Mouse (Mus musculus) CH12.LX (cell line): ENCODE measurements around the gene Nr4a3. TPM values are rescaled to one million over a fixed set of nuclear protein-coding genes. Genes with fewer than 3 reads are reported as not detected.

Experiments used
- DNase-seq: peaks from one replicate; pipeline ENCODE4 v3.0.0-alpha.2; 2013; ENCODE audit errors: extremely low read depth
- H3K27ac ChIP-seq: 2 replicates; pipeline ENCODE4 v1.5.1; 2012; ENCODE audit warnings: low read depth, mild to moderate bottlenecking, control low read depth, moderate library complexity; ENCODE audit not compliant: insufficient read depth
- H3K27me3 ChIP-seq: replicated peaks from 2 replicates; pipeline ENCODE3; 2012; ENCODE audit warnings: inconsistent platforms
- H3K36me3 ChIP-seq, 2 experiments: replicated peaks in 1 of 2; 2 replicates each; pipeline versions ENCODE3 to v1.6.1; 2012; ENCODE audit warnings: inconsistent platforms in 1 of 2, low read length in 1 of 2, mild to moderate bottlenecking in 1 of 2, mixed read lengths in 1 of 2, moderate library complexity in 1 of 2; ENCODE audit not compliant: control insufficient read depth in 1 of 2, insufficient read depth in 1 of 2
- H3K4me1 ChIP-seq, 2 experiments: 2 replicates each; pipeline ENCODE4 v1.6.1; 2012; ENCODE audit warnings: inconsistent platforms in 1 of 2, moderate library complexity in 1 of 2; ENCODE audit not compliant: insufficient read depth in 2 of 2, control insufficient read depth in 1 of 2
- H3K4me2 ChIP-seq: 2 replicates; pipeline ENCODE4 v1.6.1; 2012; ENCODE audit warnings: low read depth, mild to moderate bottlenecking, control low read depth; ENCODE audit not compliant: poor library complexity, insufficient read depth, severe bottlenecking
- H3K4me3 ChIP-seq, 3 experiments: fragments of 150-350 bp in 1 of 3; sonication (generic) in 1 of 3; replicated peaks in 1 of 3; 2 replicates each; pipeline versions ENCODE3 to v1.5.1; 2011 to 2012; ENCODE audit warnings: low read depth in 2 of 3, low read length in 2 of 3, mild to moderate bottlenecking in 2 of 3, moderate library complexity in 2 of 3, control low read depth in 1 of 3, improper control_type of control experiment in 1 of 3, inconsistent platforms in 1 of 3, mixed read lengths in 1 of 3; ENCODE audit not compliant: poor library complexity in 1 of 3
- H3K79me2 ChIP-seq: replicated peaks from 2 replicates; pipeline ENCODE4 v1.6.1; 2012; ENCODE audit warnings: mild to moderate bottlenecking, moderate library complexity; ENCODE audit not compliant: control insufficient read depth, poor library complexity, insufficient read depth, severe bottlenecking; ENCODE audit errors: extremely low read depth
- H3K9ac ChIP-seq: 2 replicates; pipeline ENCODE4 v1.6.1; 2012; ENCODE audit warnings: low read depth, mild to moderate bottlenecking, control low read depth, moderate library complexity; ENCODE audit not compliant: insufficient read depth
- H3K9me3 ChIP-seq: replicated peaks from 2 replicates; pipeline ENCODE3; 2012; ENCODE audit warnings: low read length, inconsistent platforms, mixed read lengths
- BHLHE40 ChIP-seq: IDR thresholded peaks from 2 replicates; pipeline ENCODE4 v1.6.1; 2011; ENCODE audit warnings: mild to moderate bottlenecking, low read depth, low read length, improper control_type of control experiment
- CTCF ChIP-seq, 2 experiments: IDR thresholded peaks in 1 of 2; conservative IDR thresholded peaks in 1 of 2; 2 replicates each; pipeline ENCODE4 v1.5.1; 2011 to 2012; ENCODE audit warnings: low read depth in 2 of 2, low read length in 2 of 2, improper control_type of control experiment in 1 of 2, inconsistent platforms in 1 of 2, mild to moderate bottlenecking in 1 of 2, moderate library complexity in 1 of 2
- ELF1 ChIP-seq: IDR thresholded peaks from 2 replicates; pipeline ENCODE4 v1.6.1; 2014; ENCODE audit warnings: low read depth, mild to moderate bottlenecking, inconsistent platforms, low read length, improper control_type of control experiment
- KAT2A ChIP-seq: IDR thresholded peaks from 2 replicates; pipeline ENCODE4 v1.6.1; 2012; ENCODE audit warnings: low read length, improper control_type of control experiment, inconsistent platforms; ENCODE audit not compliant: insufficient replicate concordance
- MAFK ChIP-seq: IDR thresholded peaks from 2 replicates; pipeline ENCODE4 v1.6.1; 2011; ENCODE audit warnings: low read length, improper control_type of control experiment; ENCODE audit not compliant: insufficient replicate concordance
- MAZ ChIP-seq: IDR thresholded peaks from 2 replicates; pipeline ENCODE4 v1.6.1; 2012; ENCODE audit warnings: low read depth, mild to moderate bottlenecking, inconsistent platforms, low read length, improper control_type of control experiment, moderate library complexity
- MXI1 ChIP-seq: IDR thresholded peaks from 2 replicates; pipeline ENCODE4 v1.6.1; 2011; ENCODE audit warnings: mild to moderate bottlenecking, low read depth, low read length, improper control_type of control experiment
- NRF1 ChIP-seq: IDR thresholded peaks from 2 replicates; pipeline ENCODE4 v1.6.1; 2014; ENCODE audit warnings: low read depth, mild to moderate bottlenecking, inconsistent platforms, low read length, improper control_type of control experiment, moderate library complexity
- RAD21 ChIP-seq: IDR thresholded peaks from 2 replicates; pipeline ENCODE4 v1.6.1; 2011; ENCODE audit warnings: low read depth, mild to moderate bottlenecking, low read length, improper control_type of control experiment, moderate library complexity
- RCOR1 ChIP-seq: conservative IDR thresholded peaks from 2 replicates; pipeline ENCODE4 v1.6.1; 2012; ENCODE audit warnings: low read depth, mild to moderate bottlenecking, inconsistent platforms, low read length, improper control_type of control experiment
- SMC3 ChIP-seq: IDR thresholded peaks from 2 replicates; pipeline ENCODE4 v1.6.1; 2011; ENCODE audit warnings: low read depth, low read length, improper control_type of control experiment
- TCF12 ChIP-seq: IDR thresholded peaks from 2 replicates; pipeline ENCODE4 v1.6.1; 2014; ENCODE audit warnings: low read depth, mild to moderate bottlenecking, inconsistent platforms, low read length, improper control_type of control experiment
- UBTF ChIP-seq: IDR thresholded peaks from 2 replicates; pipeline ENCODE4 v1.6.1; 2012; ENCODE audit warnings: low read depth, mild to moderate bottlenecking, inconsistent platforms, low read length, improper control_type of control experiment, moderate library complexity
- ZKSCAN1 ChIP-seq: IDR thresholded peaks from 2 replicates; pipeline ENCODE4 v1.6.1; 2012; ENCODE audit warnings: low read depth, inconsistent platforms, low read length, improper control_type of control experiment, borderline replicate concordance
- dilution Hi-C: fragments of 300-500 bp; cut with MboI; formaldehyde crosslinking; loops from 2 replicates; pipeline ENCODE4 v1.14.3; 2020; ENCODE audit warnings: low sequenced_read_pairs; ENCODE audit not compliant: extremely low pct_unique_long_range_greater_than_20kb, extremely low pct_ligation_motif_present
- in situ Hi-C: fragments of 300-500 bp; cut with MboI; formaldehyde crosslinking; loops from 3 replicates; pipeline ENCODE4 v1.14.3; 2019; ENCODE audit warnings: low sequenced_read_pairs, low pct_ligation_motif_present, low pct_unique_long_range_greater_than_20kb, mixed read lengths
- polyA plus RNA-seq: library from polyadenylated mRNA; unstranded; fragments of >175 nt; gene quantifications from 2 replicates; pipeline ENCODE4 v1.2.1, GENCODE M21; 2012; ENCODE audit warnings: low read depth; ENCODE audit not compliant: insufficient read length
- total RNA-seq, 2 experiments: library from RNA; depleted of rRNA; stranded (reverse); fragments of 300-350 nt in 1 of 2; fragments of >200 nt in 1 of 2; gene quantifications; 2 replicates each; pipeline ENCODE4 v1.2.3; 2012 to 2014

Gene Nr4a3
- total and polyA plus RNA-seq, 3 experiments, result 0.04 to 0.32 (median 0.21) TPM

DNA sequence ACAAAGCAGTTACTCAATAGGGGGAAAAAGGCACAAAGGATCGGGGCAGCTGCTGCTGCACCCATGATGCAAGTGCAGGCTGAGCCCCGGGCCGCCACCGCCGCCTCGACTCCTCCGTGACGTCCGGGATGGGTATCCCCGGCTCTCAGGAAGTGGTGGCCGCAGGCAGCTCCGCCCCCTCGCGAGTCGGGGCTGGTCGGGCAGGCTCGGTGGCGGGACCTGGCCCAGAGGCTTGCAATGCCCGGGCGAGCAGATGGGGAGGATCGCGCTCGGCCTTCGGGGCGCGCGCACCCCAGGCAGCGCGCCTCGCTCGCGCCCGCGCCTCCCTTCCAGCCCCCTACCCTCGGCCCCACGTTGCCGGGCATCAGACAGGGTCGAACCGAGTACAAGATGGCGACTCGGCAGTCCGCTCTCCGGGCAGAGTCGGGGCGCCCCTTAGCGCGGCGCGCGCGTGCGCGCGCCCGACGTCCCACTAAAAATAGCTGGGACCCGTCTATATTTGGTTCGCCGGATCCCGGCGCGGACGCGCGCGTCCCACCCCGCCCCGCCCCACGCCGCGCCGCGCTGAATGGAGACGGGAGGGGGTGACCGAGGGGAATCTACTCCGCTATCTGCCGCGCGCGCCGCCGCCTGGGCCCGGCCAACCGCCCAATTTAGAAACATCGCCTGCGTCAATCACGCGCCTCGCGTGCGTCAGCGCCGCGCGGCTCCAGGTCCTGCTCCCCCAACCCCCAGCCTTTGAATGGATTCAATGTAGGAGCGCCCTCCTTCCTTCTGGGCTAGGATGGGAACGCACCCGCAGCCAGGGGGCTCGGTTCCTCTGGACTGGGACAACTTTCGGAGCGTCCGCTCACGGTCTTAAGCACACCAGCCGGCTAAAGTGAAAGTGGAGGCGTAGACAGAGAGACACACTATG is 1.9 kb upstream of the Nr4a3 start (continued):
- no peak for TF ChIP-seq MAFK
- TF ChIP-seq MAZ, result peak; percentile 68; the same call in 1 of the 2 replicates
- peak; percentile 73 for TF ChIP-seq NRF1
- TF ChIP-seq CTCF (conservative IDR thresholded peaks at IDR 0.05 in 1 of 2, IDR thresholded peaks at IDR 0.05 in 1 of 2; ENCODE audit: low read depth in 2 of 2, low read length in 2 of 2), result peak in 1 of 2 experiments; percentile 29; a peak in 2 of 4 replicates
- peak; percentile 36; the same call in 1 of the 2 replicates for TF ChIP-seq UBTF
- peak; percentile 56 for TF ChIP-seq TCF12
- peak; percentile 63; the same call in 1 of the 2 replicates for TF ChIP-seq RCOR1
- peak; percentile 53 for TF ChIP-seq MXI1
- TF ChIP-seq BHLHE40, result peak; percentile 97
- TF ChIP-seq KAT2A, result no peak
- TF ChIP-seq SMC3, result no peak
- TF ChIP-seq ELF1, result peak; percentile 84
- TF ChIP-seq RAD21, result no peak; the same call in none of the 2 replicates

GRCm38 (mm10) chr4:48044141-48044490 is 837 bp upstream of the Nr4a3 start:
- Histone ChIP-seq H3K9ac (peak overlapping the region; percentile 59; the same call in 1 of the 2 replicates), H3K4me1 (peaks cover 0 to 24% of the 10 kb centered on the region in 2 experiments; a peak in 2 of 4 replicates), H3K4me3 (peak overlapping the region; percentile 48 to 73 (median 56)), H3K9me3 (no peaks in the 10 kb centered on the region), H3K36me3 (no peaks in the 10 kb centered on the region), H3K4me2 (peak overlapping the region; percentile 86), H3K27me3 (peaks cover 45% of the 10 kb centered on the region), H3K27ac (no peak overlapping the region), H3K79me2 (no peaks in the 10 kb centered on the region)
- TF ChIP-seq BHLHE40 (peak; percentile 89), MXI1 (peak; percentile 58), ZKSCAN1 (no peak)
- in situ Hi-C loops, result no loop called here
- peak; percentile 55 for DNase-seq
- dilution Hi-C loops, result no loop called here

- Histone ChIP-seq H3K27me3 (peaks cover 56% of the 10 kb centered on the region), H3K27ac (no peak overlapping the region), H3K9ac (no peak overlapping the region), H3K4me1 (peaks cover 0 to 24% of the 10 kb centered on the region in 2 experiments; a peak in 2 of 4 replicates), H3K79me2 (no peaks in the 10 kb centered on the region), H3K4me3 (peak overlapping the region; percentile 48 to 73 (median 56)), H3K36me3 (no peaks in the 10 kb centered on the region), H3K9me3 (no peaks in the 10 kb centered on the region), H3K4me2 (peak overlapping the region; percentile 86)
- in situ Hi-C loops, result no loop called here
- dilution Hi-C loops, result no loop called here
- no peak for DNase-seq
- TF ChIP-seq BHLHE40, result no peak
- TF ChIP-seq, all 38 proteins: peak for 0
Measured at GRCm38 (mm10) chr4:48045281-48045720, 348 bp downstream of the Nr4a3 start.
